In the genomic region with DNA sequence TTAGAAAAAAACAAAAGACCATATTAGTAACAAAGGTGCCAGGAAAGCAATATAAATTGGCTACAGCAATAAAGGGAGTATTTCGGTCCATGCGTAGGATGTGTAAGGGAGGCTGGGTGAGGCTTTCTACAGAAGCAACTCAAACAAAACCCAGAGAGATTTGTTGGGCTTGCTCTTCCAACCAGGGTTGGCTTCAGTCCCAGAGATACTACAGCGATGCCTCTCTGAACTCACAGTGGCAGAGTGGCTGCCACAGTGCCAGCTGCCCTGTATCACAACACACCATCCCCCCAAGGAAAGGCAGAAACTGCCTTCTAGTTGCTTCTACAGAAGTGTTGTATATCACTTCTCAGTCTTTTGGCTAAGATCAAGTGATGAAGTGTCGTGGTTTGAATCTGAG, we compare ENCODE assay signal across 10 mouse cellular contexts.
A peak's percentile ranks its signal among the peaks of the same experiment; 100 is the strongest.
DNase-seq lines count a peak whose midpoint lies in the region.
"Had no signal": no experiment of that assay in that cellular context is flagged by ENCODE, and none has a peak within 500 bp of the region (broad histone marks: within the 10 kb centered on the region; RNA-seq: fewer than 3 reads in every experiment).

No protein-coding gene starts in this region.

- DNase-seq in frontal cortex, adult 2 months (ENCODE audit: extremely low spot score in 1 of 2, low spot score in 1 of 2): peak; percentile 36 to 60
- no peak for DNase-seq in frontal cortex, postnatal 14 days (ENCODE audit: low spot score in 2 of 2)
- DNase-seq in kidney, postnatal 4 days: peak; percentile 22 to 23
- no peak for DNase-seq in kidney, postnatal 25 days
- peak; percentile 10 for DNase-seq in ovary, adult 18-20 months (ENCODE audit: low spot score)
- DNase-seq in ovary, postnatal 36 days (ENCODE audit: low spot score): no peak
- peak; percentile 12 for DNase-seq in lung, postnatal 14 days
- no peak for DNase-seq in gastrocnemius, postnatal 4 days (ENCODE audit: low spot score in 2 of 2)
- DNase-seq: gastrocnemius, adult 2 months; liver had no signal

Comparison
In these comparisons a context has a peak if more than half of its experiments do, and no peak if none do; other contexts are left out.
1. DNase-seq: peak in frontal cortex, adult 2 months (2 of 2), kidney, postnatal 4 days (2 of 2), ovary, adult 18-20 months (single experiment) and lung, postnatal 14 days (single experiment); none in frontal cortex, postnatal 14 days (0 of 2), kidney, postnatal 25 days (0 of 2), ovary, postnatal 36 days (single experiment) and gastrocnemius, postnatal 4 days (0 of 2).